Mouse (Mus musculus) mouse embryonic stem cell (cell line): ENCODE measurements around the gene Gxylt2.

Experiments used
- in situ Hi-C, 2 experiments: fragments of 300-500 bp; cut with MboI; formaldehyde crosslinking; loops; 1 replicate in 1 of 2; 3 replicates in 1 of 2; pipeline ENCODE4 v1.14.3; 2019 to 2020; ENCODE audit warnings: low sequenced_read_pairs in 2 of 2, low pct_unique_long_range_greater_than_20kb in 1 of 2, mixed read lengths in 1 of 2; ENCODE audit not compliant: unreplicated experiment in 1 of 2

Gxylt2 gene

DNA sequence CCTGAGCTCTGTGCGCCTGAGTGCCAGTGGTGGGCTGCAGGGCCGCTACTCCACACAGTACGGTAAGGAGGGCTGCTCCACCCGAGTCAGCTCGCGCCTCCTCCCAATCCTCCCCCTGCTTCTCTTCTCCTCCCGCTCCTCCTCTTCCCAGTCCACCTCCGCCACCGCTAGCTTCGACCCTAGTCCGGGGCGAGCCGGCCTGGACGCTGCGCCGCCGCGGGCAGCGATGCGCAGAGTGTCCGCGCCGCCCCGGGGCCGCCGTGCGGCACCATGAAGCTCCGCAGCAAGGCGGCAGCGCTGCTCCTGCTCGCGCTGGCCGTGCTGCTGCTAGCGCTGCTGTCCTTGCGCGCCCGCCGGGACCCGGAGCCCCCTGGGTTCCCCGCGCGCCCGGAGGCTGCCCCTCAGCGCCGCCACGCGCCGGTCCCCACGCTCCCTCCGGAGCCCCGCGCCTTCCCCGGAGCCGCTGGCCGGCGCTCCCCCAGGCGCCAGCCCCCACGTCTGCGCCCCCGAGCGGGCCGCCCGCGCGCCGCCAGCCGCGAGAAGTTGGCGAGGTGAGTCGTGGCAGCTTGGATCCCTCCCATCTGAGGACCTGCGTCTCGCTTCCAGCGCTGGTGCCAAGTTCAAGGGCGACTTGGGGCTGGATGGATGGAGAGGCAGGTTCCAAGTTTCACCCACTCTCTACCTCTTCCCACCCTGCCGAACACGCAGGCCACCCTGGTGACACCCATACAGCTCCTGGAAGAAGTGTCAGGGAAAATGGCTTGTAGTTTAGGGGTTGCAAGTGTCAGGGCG lies at the start of gene Gxylt2:
Gene Gxylt2, plus strand, starts transcription at position 161 of the 792 bp plus-strand sequence.
- in situ Hi-C loops = no loop called here

GRCm38 (mm10) chr6:100660395-100660794 lies 44.1 kb upstream of the Gxylt2 start:
- in situ Hi-C loops = loop anchor here (25.0 kb wide), 1 partner anchor 202 kb away; no protein-coding TSS in a partner anchor

DNA sequence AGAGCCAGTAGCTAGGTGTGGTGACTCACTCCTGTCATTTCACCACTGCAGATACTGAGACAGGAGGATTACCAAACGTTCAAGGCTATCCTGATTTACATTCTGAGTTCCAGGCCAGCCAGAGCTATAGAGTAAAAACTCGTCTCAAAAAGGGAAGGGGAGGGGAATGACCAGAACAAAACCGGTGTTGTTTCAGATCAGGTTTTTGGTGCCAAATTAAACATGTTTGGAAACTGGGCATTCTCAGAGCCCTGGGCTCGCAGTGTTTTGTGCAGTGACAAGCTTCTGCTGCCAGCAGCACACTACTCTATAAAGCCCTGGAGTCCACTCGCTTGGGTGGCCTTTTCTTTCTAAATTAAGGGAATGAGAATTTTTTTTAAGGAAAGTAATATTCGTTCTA lies 42.3 kb upstream of the Gxylt2 start:
- in situ Hi-C loops = loop anchor here (25.0 kb wide), 1 partner anchor 200 kb away; no protein-coding TSS in a partner anchor

- in situ Hi-C loops = loop anchor here (25.0 kb wide), 1 partner anchor 195 kb away; no protein-coding TSS in a partner anchor
Measured at GRCm38 (mm10) chr6:100667644-100668043, 36.9 kb upstream of the Gxylt2 start.

DNA sequence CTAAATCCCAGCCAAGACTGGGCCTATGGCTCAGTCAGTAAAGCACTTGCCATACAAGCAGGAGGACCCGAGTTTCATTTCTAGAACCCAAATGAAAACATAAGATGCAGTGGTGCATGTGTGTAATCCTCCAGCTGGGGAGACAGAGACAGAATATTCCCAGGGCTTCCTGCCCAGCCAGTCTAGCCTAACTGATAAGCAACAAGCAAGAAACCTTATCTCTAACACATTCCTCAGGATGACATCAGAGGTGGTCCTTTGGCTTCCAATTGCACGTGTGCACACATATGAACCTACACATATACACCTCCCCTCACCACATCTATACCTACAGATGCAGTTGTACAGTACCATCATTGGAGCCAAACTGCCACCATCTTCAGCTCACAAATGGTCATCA lies 35.7 kb upstream of the Gxylt2 start:
- in situ Hi-C loops = loop anchor here (25.0 kb wide), 1 partner anchor 193 kb away; no protein-coding TSS in a partner anchor

- in situ Hi-C loops = loop anchor here (25.0 kb wide), 1 partner anchor 192 kb away; no protein-coding TSS in a partner anchor
Measured at GRCm38 (mm10) chr6:100670370-100670841, 34.1 kb upstream of the Gxylt2 start.

DNA sequence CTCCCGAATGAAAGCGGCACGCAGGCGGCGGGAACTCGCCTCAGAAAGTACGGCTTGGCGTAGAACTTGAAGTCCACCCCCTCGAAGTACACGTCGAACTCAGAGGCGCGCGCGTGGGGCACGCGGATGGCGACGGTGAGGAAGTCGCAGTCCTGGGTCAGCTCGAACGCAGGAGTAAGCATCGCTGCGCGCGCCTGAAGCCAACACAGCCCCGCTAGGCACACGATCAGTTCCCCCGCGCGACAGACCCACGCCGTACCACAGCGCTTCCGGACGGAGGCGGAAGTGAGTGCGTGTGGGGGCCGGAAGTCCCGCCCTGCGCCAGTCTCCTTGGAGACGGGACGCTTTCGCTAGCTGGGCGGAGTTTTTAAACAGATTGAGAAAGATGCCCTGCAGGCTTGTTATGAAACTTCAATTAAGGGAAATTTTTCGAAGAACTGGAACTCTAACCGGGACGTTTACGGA lies 33.6 kb upstream of the Gxylt2 start, which contains the start of gene Shq1:
Gene Shq1, minus strand, starts transcription at position 278 of the 465 bp plus-strand sequence.
- in situ Hi-C loops = loop anchor here (25.0 kb wide), 1 partner anchor 191 kb away; no protein-coding TSS in a partner anchor

DNA sequence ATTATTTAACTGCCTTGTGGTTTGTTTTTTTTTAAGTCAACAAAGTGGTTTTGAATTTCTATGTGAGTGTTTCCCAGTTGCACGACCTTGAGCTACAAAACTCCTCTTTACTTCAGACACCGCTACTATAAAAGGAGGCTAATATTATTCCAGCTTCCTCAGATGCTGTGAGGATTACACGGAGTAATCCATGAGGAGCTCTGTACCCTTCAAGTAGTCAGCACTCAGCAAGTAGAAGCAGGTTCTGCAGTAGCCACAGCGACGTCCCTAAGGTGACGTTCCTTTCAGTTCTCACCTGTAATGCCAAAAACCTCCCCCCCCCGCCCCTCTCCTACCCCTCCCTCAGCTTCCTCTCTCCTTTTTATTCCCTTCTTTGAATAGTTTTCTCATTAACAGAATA lies 33.1 kb upstream of the Gxylt2 start:
- in situ Hi-C loops = loop anchor here (25.0 kb wide), 1 partner anchor 191 kb away; no protein-coding TSS in a partner anchor

DNA sequence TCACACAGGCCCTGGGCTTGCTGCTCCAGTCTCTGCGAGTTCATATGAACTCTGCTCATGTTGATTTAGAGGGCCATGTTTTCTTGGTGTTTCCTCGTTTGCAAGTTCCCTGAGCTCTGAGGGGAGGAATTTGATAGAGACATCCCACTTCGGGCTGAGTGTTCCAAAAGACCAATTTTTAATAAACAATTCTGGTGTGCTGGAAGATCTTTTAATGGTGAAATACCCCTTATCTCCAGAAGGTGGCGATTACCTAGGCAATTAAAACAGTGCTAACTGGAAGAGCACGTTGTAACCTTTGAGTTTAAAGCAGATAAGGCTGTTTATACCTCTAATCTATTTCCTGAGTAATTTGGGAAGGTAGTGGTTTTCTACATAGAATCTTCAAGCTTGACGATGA lies 29.6 kb upstream of the Gxylt2 start:
- in situ Hi-C loops = loop anchor here (25.0 kb wide), 1 partner anchor 187 kb away; no protein-coding TSS in a partner anchor

GRCm38 (mm10) chr6:100676461-100676860 lies 28.1 kb upstream of the Gxylt2 start:
- in situ Hi-C loops = no loop called here

DNA sequence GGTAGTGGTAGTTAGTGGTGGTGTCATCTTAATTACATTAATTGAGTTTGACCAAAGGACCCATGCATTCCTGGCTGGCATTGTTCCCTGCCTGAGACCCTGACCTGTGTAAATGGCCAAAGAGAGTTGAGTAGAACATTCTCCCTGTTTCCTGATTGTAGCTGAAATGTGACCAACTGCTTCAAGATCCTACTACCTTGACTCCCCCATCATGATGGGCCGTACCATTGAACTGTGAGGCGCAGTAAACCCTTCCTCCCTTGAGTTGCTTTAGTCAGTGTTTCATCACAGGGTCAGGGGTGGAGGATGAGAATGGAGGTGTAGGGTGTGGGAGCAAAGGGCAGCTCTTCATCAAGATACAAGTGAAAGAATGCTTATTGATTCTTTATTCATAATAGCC lies 25.9 kb upstream of the Gxylt2 start:
- in situ Hi-C loops = no loop called here

- in situ Hi-C loops = no loop called here
Measured at GRCm38 (mm10) chr6:100686341-100686740, 18.2 kb upstream of the Gxylt2 start.

GRCm38 (mm10) chr6:100699986-100700385 lies 4.5 kb upstream of the Gxylt2 start:
- in situ Hi-C loops = no loop called here

GRCm38 (mm10) chr6:100700774-100701173 lies 3.8 kb upstream of the Gxylt2 start:
- in situ Hi-C loops = no loop called here

DNA sequence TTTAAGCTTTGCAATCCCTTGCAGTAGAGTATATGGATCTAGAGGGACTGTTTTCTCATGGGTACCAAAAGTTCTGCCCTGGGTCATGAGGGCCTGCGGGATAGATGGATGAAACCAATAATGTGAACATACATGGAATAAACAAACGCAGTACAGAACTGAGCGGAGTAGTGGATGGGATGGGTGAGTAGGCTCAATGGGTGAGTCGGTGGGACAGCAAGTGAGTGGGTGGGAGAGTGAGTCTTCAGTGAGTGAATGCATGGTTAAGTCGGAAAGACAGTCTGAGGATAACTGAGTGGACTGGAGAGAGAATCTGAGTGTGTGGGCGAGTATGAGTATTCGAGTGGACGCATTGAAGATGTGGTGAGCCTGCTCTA lies 349 bp upstream of the Gxylt2 start:
- in situ Hi-C loops = no loop called here

GRCm38 (mm10) chr6:100705366-100705811 lies 855 bp downstream of the Gxylt2 start:
- in situ Hi-C loops = no loop called here

GRCm38 (mm10) chr6:100706861-100707260 lies 2.3 kb downstream of the Gxylt2 start:
- in situ Hi-C loops = no loop called here

- in situ Hi-C loops = no loop called here
Measured at GRCm38 (mm10) chr6:100707557-100707956, 3.0 kb downstream of the Gxylt2 start.

GRCm38 (mm10) chr6:100708248-100708647 lies 3.7 kb downstream of the Gxylt2 start:
- in situ Hi-C loops = no loop called here
